Mouse (Mus musculus) Patski (cell line): ENCODE measurements around the gene Ubac1. TPM values are rescaled to one million over a fixed set of nuclear protein-coding genes. Genes with fewer than 3 reads are reported as not detected.

Experiments used
- ATAC-seq: fragments of 100-300 bp; one replicate; pipeline ENCODE4 v1.8.0; 2021
- CTCF ChIA-PET: fragments of 350-600 bp; sonication (Branson Sonifier 250); formaldehyde crosslinking; loops from one replicate; lab custom pipeline; 2022; ENCODE audit warnings: inconsistent platforms; lab: Charles Lee
- POLR2A ChIA-PET: fragments of 350-600 bp; sonication (Branson Sonifier 250); formaldehyde crosslinking; loops from one replicate; lab custom pipeline; 2022; ENCODE audit warnings: antibody characterized with exemption, inconsistent platforms; lab: Charles Lee
- DNase-seq: peaks from one replicate; pipeline ENCODE4 v3.0.0-alpha.2; 2011; ENCODE audit warnings: low read depth, low spot score
- H3K27me3 ChIP-seq: fragments of 371-371 bp; one replicate; pipeline ENCODE4 v1.5.1; 2021
- CTCF ChIP-seq: fragments of 100-300 bp; IDR thresholded peaks from one replicate; pipeline ENCODE4 v1.5.1; 2021
- in situ Hi-C: fragments of 300-500 bp; cut with MboI; formaldehyde crosslinking; loops from 3 replicates; pipeline ENCODE4 v1.11.1; 2018; ENCODE audit warnings: low pct_unique_long_range_greater_than_20kb, mixed read lengths
- polyA plus RNA-seq: library from polyadenylated mRNA; unstranded; gene quantifications from one replicate; pipeline ENCODE4 v1.2.3, GENCODE M21; 2021

Ubac1 gene
- polyA plus RNA-seq, 1 experiment from 2014 or later, result 66.1 TPM

DNA sequence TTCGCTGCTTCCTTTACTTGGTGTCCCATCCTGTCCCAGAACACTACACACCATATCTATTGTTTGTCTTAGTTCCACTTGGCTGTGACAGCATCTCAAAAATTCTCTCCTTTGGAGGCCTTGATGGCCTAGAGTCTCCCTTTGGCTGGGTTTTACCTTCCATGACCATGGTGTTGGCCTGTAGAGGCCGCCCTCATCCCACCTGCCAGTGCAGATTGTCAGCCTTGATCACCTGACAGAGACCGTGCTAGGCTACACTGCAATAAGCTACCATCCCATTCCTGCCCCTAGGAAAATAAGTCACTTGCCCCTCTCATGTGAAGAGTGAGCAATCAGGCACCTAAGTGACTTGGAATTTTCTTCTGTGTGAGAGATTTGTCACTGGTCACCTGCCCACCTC is 8.7 kb upstream of the Ubac1 start:
- peaks cover 3% of the 10 kb centered on the region for H3K27me3 ChIP-seq
- TF ChIP-seq CTCF, result no peak
- in situ Hi-C loops, result loop anchor here (10.0 kb wide), 1 partner anchor 245 kb away; no protein-coding TSS in a partner anchor
- ATAC-seq, result peak; percentile 33
- CTCF ChIA-PET, result interaction anchor here (1.2 to 1.5 kb wide), 4 partner anchors 12 to 102 kb away, joined by 3 to 4 read pairs (median 4); no protein-coding TSS in a partner anchor
- no peak for DNase-seq
- POLR2A ChIA-PET, result no interaction called here

DNA sequence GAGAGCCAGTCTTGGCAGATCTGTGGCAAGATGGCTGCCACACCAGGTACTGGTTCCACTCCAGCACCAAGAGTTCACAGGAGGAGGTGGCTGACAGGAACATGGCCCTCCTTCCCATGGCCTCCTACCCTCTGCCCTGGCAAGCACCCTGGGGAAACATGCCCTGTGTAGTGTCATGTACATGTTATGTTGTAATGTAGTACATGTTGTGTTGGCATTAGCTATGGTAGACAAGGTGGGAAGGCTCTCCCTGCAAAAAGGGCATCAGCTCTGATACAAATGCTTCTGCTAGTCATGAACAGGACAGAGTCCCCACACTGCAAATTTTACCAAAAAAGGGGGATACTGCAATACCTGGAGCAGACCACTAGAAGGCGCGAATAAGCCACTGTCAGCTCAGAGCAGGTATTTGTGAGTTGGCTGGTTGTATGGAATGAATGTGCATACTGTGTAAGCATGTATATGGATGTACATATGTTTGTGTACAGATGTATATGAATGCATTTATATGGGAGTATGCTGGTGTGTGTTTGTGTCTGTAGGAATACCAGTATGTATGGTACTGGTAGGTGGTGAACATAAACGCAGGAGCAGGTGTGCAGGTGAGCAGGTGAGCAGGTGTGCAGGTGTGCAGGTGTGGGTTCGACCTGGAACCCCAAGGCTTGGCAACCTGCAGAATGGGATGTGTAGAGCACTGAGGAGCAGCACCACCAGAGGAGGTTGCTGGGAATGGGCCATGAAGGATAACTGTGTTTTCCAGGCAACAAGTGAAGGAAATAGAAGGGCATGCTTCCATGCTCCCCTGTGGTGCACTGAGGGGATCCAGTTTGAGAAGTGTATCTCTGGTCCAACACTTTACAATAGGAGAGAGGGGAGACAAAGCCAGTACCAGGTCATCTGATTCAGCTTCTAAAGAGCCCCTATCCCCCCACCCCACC is 2.9 kb upstream of the Ubac1 start:
- in situ Hi-C loops, result loop anchor here (5.0 to 25.0 kb wide), 2 partner anchors 118 to 187 kb away; partner anchors contain the start of gene Sohlh1
- no peak for DNase-seq
- TF ChIP-seq CTCF, result peak; percentile 87
- no peak for ATAC-seq
- ChIA-PET POLR2A (no interaction called here), CTCF (interaction anchor here (1.4 to 2.1 kb wide), 3 partner anchors 31 to 109 kb away, joined by 5 to 10 read pairs (median 7); no protein-coding TSS in a partner anchor)
- no peaks in the 10 kb centered on the region for H3K27me3 ChIP-seq

DNA sequence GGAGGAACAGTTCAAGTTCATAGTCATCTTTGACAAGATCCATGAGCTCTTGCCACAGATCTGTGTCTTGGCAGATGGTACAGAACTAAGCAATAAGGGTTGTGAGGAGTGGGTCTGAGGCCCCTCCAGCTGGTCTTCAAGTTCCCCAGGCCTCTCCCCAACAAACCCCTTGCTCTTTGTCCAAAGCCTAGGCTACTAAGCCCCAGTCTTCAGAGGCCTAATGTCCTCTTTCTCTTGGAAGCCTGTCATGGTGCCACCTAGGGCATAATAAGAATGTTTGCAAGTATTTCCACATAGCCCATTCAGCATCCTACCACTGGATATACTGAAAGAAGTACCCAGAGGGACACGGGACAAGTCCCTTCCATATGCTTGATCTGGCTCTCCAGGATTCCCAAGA is 1.1 kb upstream of the Ubac1 start:
- TF ChIP-seq CTCF, result no peak
- ChIA-PET CTCF (no interaction called here), POLR2A (no interaction called here)
- in situ Hi-C loops, result loop anchor here (25.0 kb wide), 1 partner anchor 185 kb away; the partner anchor contains the start of gene Sohlh1
- H3K27me3 ChIP-seq, result no peaks in the 10 kb centered on the region
- ATAC-seq (no peak), DNase-seq (no peak)

DNA sequence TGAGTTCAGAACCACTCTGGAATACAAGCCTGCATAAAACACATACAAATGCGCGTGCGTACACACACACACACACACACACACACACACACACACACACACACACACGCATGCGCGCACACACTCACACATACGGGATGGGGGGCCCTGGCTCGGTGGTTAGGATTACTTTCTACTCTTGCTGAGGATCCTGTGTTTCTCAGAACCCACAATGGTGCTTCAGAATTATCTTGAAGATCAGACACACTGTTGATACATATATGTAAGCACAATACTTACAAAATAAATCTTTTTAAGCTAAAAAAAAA is 665 bp upstream of the Ubac1 start:
- TF ChIP-seq CTCF, result no peak
- in situ Hi-C loops, result loop anchor here (25.0 kb wide), 1 partner anchor 185 kb away; the partner anchor contains the start of gene Sohlh1
- ATAC-seq (no peak), DNase-seq (no peak)
- POLR2A ChIA-PET, result no interaction called here
- CTCF ChIA-PET, result no interaction called here
- H3K27me3 ChIP-seq, result no peaks in the 10 kb centered on the region

DNA sequence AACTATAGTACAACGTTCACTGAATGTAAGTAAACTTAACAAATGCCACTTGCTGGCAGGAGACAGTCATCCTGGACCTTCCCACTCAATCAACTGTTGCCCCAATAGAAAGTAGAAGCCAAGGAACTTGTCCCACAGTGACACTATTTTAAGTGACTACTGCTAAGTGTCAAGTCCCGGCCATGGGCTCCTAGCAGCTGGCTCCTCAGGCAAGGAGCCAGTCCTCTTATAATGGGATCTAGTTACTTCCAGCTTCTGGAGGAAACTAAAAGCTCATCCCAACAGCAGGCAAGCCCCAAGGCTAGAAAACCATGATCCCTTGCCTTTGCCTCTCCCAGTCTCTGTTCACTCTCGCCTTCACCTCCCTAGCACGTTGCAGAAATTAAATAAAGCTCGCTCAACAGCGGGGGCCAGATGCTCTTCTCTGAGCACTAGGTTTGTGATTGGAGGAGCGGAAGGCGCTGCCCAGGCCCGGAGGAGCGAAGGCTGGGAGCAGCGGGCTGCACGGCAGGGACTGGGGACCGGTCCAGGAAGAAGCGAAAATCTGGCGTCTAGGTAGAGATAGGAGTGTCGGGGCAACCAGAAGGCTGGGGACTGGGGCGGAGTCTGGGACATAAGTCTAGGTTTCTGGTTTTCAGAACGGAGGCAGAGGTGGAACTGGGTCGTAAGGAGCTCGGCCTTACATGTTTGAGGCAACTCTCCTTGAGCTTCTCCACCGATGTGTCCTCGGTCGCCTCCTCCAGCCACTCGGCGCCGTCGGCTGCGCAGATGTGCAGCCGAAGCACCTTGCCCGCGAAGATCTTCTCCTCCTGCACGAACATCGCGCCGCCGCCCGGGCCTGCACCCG is 610 bp downstream of the Ubac1 start:
- no peak for DNase-seq
- POLR2A ChIA-PET, result interaction anchor here (0.8 to 2.2 kb wide), 7 partner anchors 10 to 176 kb away, joined by 3 to 7 read pairs (median 3); partner anchors contain the start of gene Camsap1

DNA sequence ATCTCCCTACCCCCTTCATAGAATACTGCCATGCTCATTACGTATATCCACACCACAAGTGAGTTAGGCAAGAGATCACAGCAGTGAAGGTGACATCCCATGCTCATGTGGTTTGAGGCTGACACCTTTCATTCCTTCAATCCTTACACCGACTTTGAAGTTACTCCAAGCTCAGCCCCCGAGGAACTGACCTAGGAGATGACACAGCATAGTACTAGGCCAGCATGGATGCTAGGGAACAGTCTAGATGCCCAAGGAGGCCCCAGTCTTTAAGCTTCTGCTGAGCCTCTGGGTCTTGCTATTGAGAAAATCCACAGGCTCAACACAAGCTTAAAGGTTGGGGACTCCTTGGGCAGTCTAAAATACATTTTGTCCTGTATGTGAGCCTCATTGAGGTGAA is 1.6 kb downstream of the Ubac1 start:
- ChIA-PET CTCF (no interaction called here), POLR2A (interaction anchor here (2.2 kb wide), 1 partner anchor 9 kb away, joined by 7 read pairs; no protein-coding TSS in a partner anchor)
- DNase-seq (no peak), ATAC-seq (no peak)
- TF ChIP-seq CTCF, result no peak
- in situ Hi-C loops, result loop anchor here (5.0 to 25.0 kb wide), 2 partner anchors 78 to 183 kb away; partner anchors contain the start of gene Sohlh1
- no peaks in the 10 kb centered on the region for H3K27me3 ChIP-seq

More for the DNA sequence above, 610 bp downstream of the Ubac1 start:
- ATAC-seq, result peak; percentile 45
- CTCF ChIA-PET, result interaction anchor here (1.0 kb wide), 1 partner anchor 14 kb away, joined by 3 read pairs; no protein-coding TSS in a partner anchor
- in situ Hi-C loops, result loop anchor here (25.0 kb wide), 1 partner anchor 184 kb away; the partner anchor contains the start of gene Sohlh1
- H3K27me3 ChIP-seq, result no peaks in the 10 kb centered on the region
- no peak for TF ChIP-seq CTCF

DNA sequence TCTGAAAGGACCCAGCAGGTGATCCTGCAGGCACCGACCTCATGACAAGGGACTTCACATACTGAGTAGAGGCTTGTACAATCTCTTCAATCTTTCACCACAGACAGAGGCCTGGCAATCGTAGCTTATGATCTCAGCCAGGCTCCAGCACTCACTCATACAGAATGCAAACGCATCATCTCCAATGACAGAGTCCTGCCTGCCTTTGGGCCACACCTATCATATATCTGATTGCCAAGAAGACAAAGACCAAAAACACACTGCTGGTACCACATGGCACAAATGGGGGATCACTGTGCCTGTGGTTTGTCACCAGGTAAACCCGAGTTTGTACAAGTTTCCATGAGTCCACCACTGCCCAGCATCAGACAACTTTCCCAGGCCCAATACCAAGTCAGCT is 4.2 kb downstream of the Ubac1 start:
- POLR2A ChIA-PET, result no interaction called here

DNA sequence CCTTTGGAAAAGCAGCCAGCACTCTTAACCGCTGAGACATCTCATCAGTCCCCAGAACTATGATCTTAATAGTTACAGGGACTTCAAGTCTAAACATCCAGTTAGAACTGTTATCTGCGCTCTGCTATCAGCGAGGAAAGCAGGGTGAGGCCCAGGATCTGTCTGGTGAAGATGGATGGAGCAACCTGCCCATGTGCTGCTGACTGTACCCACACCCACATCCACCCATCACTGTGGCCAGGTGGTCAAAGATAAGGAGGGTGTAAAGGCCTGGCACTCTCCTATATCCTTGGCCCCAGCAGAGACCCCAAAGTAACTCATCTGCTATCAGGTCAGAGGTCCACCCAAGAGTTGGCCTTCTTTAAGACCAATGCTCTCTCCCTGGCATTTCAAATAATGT is 7.9 kb downstream of the Ubac1 start:
- ChIA-PET CTCF (no interaction called here), POLR2A (no interaction called here)
- in situ Hi-C loops, result loop anchor here (25.0 kb wide), 1 partner anchor 176 kb away; the partner anchor contains the start of gene Sohlh1
- ATAC-seq, result no peak
- TF ChIP-seq CTCF, result no peak
- no peak for DNase-seq
- no peaks in the 10 kb centered on the region for H3K27me3 ChIP-seq

More for the DNA sequence above, 4.2 kb downstream of the Ubac1 start:
- no peak for DNase-seq
- no peak for TF ChIP-seq CTCF
- CTCF ChIA-PET, result no interaction called here
- ATAC-seq, result no peak
- no peaks in the 10 kb centered on the region for H3K27me3 ChIP-seq
- in situ Hi-C loops, result loop anchor here (5.0 to 25.0 kb wide), 2 partner anchors 75 to 180 kb away; partner anchors contain the start of gene Sohlh1

DNA sequence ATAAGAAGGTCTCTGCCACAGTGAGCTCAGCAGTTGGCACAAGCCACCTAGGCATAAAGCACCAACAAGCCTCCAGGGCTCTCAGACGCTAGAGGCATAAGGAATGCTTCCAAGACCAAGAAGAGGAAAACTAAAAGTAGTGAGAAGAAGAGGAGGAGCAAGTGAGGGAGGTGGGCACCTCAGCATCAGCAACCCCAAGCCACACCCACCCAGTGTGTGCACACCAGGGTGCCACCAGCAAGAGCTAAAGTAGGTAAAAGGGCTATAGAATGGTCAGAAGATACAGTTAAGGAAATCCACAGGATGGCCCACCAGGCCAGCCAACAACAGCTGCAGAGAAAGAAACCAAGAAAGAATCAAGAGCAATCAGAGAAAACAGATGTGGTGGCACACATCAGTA is 10.1 kb downstream of the Ubac1 start:
- ATAC-seq, result no peak
- POLR2A ChIA-PET, result interaction anchor here (0.6 to 1.3 kb wide), 3 partner anchors 9 to 135 kb away, joined by 4 to 7 read pairs (median 4); partner anchors contain the start of gene Ubac1
- TF ChIP-seq CTCF, result no peak
- CTCF ChIA-PET, result no interaction called here
- DNase-seq, result no peak
- in situ Hi-C loops, result loop anchor here (25.0 kb wide), 1 partner anchor 174 kb away; the partner anchor contains the start of gene Sohlh1
- H3K27me3 ChIP-seq, result no peaks in the 10 kb centered on the region

DNA sequence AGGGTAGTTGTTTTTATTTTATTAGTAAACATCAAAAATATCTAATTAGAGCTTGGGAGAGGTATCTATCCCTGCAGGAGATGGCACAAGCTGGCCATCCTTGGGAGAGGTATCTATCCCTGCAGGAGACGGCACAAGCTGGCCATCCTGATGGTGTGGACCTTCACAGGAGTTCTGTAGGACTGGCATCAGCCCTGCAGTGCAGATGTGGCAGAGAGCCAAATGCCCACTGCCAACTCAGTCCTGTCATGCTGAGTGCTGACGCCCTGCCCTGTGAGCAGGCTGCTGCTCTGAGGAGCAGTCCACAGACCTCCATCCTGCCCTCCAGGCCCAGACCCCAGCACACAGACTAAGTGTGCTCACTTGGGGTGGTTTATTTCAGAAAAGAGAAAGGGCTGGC is 19.5 kb downstream of the Ubac1 start:
- CTCF ChIA-PET, result no interaction called here
- ATAC-seq (no peak), DNase-seq (no peak)

More for the DNA sequence above, 19.5 kb downstream of the Ubac1 start:
- H3K27me3 ChIP-seq, result no peaks in the 10 kb centered on the region
- TF ChIP-seq CTCF, result no peak
- POLR2A ChIA-PET, result no interaction called here
- in situ Hi-C loops, result loop anchor here (25.0 kb wide), 1 partner anchor 165 kb away; the partner anchor contains the start of gene Sohlh1
